Mouse (Mus musculus): ENCODE data around the gene Gucy1b1. TPM values are rescaled to one million over a fixed set of nuclear protein-coding genes. Genes with fewer than 3 reads are reported as not detected.
A peak's percentile ranks its signal among the peaks of the same experiment; 100 is the strongest.

Gene Gucy1b1
- polyA plus RNA-seq, 1 experiment from 2014 or later, result 48.7 TPM

GRCm38 (mm10) chr3:81983120-81983895 is 91.2 kb downstream of the Gucy1b1 start:
- 65% methylated on average over 8 of the region's 8 CpGs for WGBS
- H3K36me3 ChIP-seq (ENCODE audit: control insufficient read depth, insufficient read depth), result no peaks in the 10 kb centered on the region
- no peak overlapping the region for H3K27ac ChIP-seq (ENCODE audit: low read length)
- no peaks in the 10 kb centered on the region for H3K27me3 ChIP-seq (ENCODE audit: control insufficient read depth, insufficient read depth, low read length)
- H3K4me2 ChIP-seq (ENCODE audit: low read depth, low read length), result no peak overlapping the region
- H3K9me3 ChIP-seq (replicated peaks; ENCODE audit: control insufficient read depth, low read length), result no peaks in the 10 kb centered on the region
- H3K9ac ChIP-seq (ENCODE audit: low read length), result no peak overlapping the region
- ATAC-seq (replicated peaks; ENCODE audit: extremely low read depth, insufficient read depth, low FRiP score), result no peak
- H3K4me1 ChIP-seq (ENCODE audit: control insufficient read depth, insufficient read depth, low read length), result no peaks in the 10 kb centered on the region
- no peak overlapping the region for H3K4me3 ChIP-seq (ENCODE audit: low read length)

Small RNAs within 50 kb of the gene (microRNA-seq; reads per million reads assigned to microRNA genes)
- gene Mir7010, result 2.0 reads per million, percentile 4 among the genes with 10 or more reads in this experiment

Other genes with a start within 250 kb of the Gucy1b1 start
- 20.5 and 22.1 TPM in 2 replicates for gene Ctso, start 142.1 kb downstream of the Gucy1b1 start, polyA plus RNA-seq (2015; fragmentation: Nextera tagmentation; extraction: Ambion mirVana)
- 0.32 and 0.41 TPM in 2 replicates for gene Tdo2, start 98.5 kb downstream of the Gucy1b1 start, polyA plus RNA-seq (2015; fragmentation: Nextera tagmentation; extraction: Ambion mirVana)
- gene Asic5, start 92.4 kb downstream of the Gucy1b1 start, polyA plus RNA-seq (2015; fragmentation: Nextera tagmentation; extraction: Ambion mirVana), result not detected in 2 replicates
- 42.7 and 43.7 TPM in 2 replicates for gene Gucy1a1, start 71.1 kb upstream of the Gucy1b1 start, polyA plus RNA-seq (2015; fragmentation: Nextera tagmentation; extraction: Ambion mirVana)